Mouse (Mus musculus) brain, embryonic 18.5 days (tissue): Measurements from ENCODE around the gene D430042O09Rik.

Source experiments
- DNase-seq: peaks from one replicate; pipeline ENCODE4 v3.0.0-alpha.2; 2012; ENCODE audit warnings: low read depth, low spot score

Gene D430042O09Rik

GRCm38 (mm10) chr7:125790039-125790438, 82.4 kb downstream of the D430042O09Rik start:
- no peak for DNase-seq

- DNase-seq = no peak
Measured at GRCm38 (mm10) chr7:125806571-125806970, 98.9 kb downstream of the D430042O09Rik start.

- DNase-seq = no peak
Measured at GRCm38 (mm10) chr7:125808210-125808609, 100.5 kb downstream of the D430042O09Rik start.

- DNase-seq = no peak
Measured at GRCm38 (mm10) chr7:125812721-125813120, 105.0 kb downstream of the D430042O09Rik start.

- no peak for DNase-seq
Measured at GRCm38 (mm10) chr7:125815733-125816132, 108.0 kb downstream of the D430042O09Rik start.

- DNase-seq = no peak
Measured at GRCm38 (mm10) chr7:125818301-125818712, 110.6 kb downstream of the D430042O09Rik start.

- no peak for DNase-seq
Measured at GRCm38 (mm10) chr7:125820233-125820632, 112.5 kb downstream of the D430042O09Rik start.

GRCm38 (mm10) chr7:125826425-125826824, 118.7 kb downstream of the D430042O09Rik start:
- DNase-seq = no peak

GRCm38 (mm10) chr7:125826887-125827286, 119.2 kb downstream of the D430042O09Rik start:
- no peak for DNase-seq

GRCm38 (mm10) chr7:125827420-125827819, 119.7 kb downstream of the D430042O09Rik start:
- DNase-seq = no peak

- no peak for DNase-seq
Measured at GRCm38 (mm10) chr7:125828561-125828960, 120.9 kb downstream of the D430042O09Rik start.

- no peak for DNase-seq
Measured at GRCm38 (mm10) chr7:125829121-125829666, 121.5 kb downstream of the D430042O09Rik start.

- DNase-seq = no peak
Measured at GRCm38 (mm10) chr7:125832767-125833166, 125.1 kb downstream of the D430042O09Rik start.

- DNase-seq = no peak
Measured at GRCm38 (mm10) chr7:125833471-125833870, 125.8 kb downstream of the D430042O09Rik start.

GRCm38 (mm10) chr7:125838078-125838742, 130.5 kb downstream of the D430042O09Rik start:
- DNase-seq = no peak

GRCm38 (mm10) chr7:125845611-125846010, 137.9 kb downstream of the D430042O09Rik start:
- DNase-seq = no peak

GRCm38 (mm10) chr7:125846866-125847527, 139.3 kb downstream of the D430042O09Rik start:
- no peak for DNase-seq

GRCm38 (mm10) chr7:125847528-125847866, 139.8 kb downstream of the D430042O09Rik start:
- no peak for DNase-seq

- no peak for DNase-seq
Measured at GRCm38 (mm10) chr7:125859564-125859963, 151.9 kb downstream of the D430042O09Rik start.

GRCm38 (mm10) chr7:125860421-125860820, 152.7 kb downstream of the D430042O09Rik start:
- DNase-seq = no peak

GRCm38 (mm10) chr7:125864026-125864425, 156.3 kb downstream of the D430042O09Rik start:
- no peak for DNase-seq

GRCm38 (mm10) chr7:125865234-125865633, 157.5 kb downstream of the D430042O09Rik start:
- DNase-seq = no peak

GRCm38 (mm10) chr7:125868570-125868969, 160.9 kb downstream of the D430042O09Rik start:
- DNase-seq = no peak
